Mouse (Mus musculus) stomach, embryonic 14.5 days (tissue): ENCODE results near the gene Gal3st2c. TPM values are rescaled to one million over a fixed set of nuclear protein-coding genes. Genes with fewer than 3 reads are reported as not detected.
A peak's percentile ranks its signal among the peaks of the same experiment; 100 is the strongest.
"Not testable (repeated sequence)": the region's sequence is repeated elsewhere in the genome, so short reads cannot be mapped to it uniquely, and the experiment has no call there.

Source experiments
- ATAC-seq: fragments of 200-750 bp; cut with Nextera tagmentation; 2 replicates; pipeline ENCODE4 v1.8.0; 2017; ENCODE audit warnings: low read depth, moderate TSS enrichment; ENCODE audit not compliant: insufficient number of reproducible peaks, insufficient read depth, low FRiP score
- H3K27ac ChIP-seq: fragments of 300-500 bp; sonication (generic); 2 replicates; pipeline ENCODE4 v1.5.1; 2014; ENCODE audit warnings: mild to moderate bottlenecking, low read length, moderate library complexity, mixed read lengths
- H3K27me3 ChIP-seq: fragments of 300-500 bp; sonication (generic); 2 replicates; pipeline ENCODE4 v1.6.1; 2014; ENCODE audit warnings: low read length, control low read depth, mixed read lengths; ENCODE audit not compliant: control insufficient read depth, insufficient read depth
- H3K36me3 ChIP-seq: fragments of 300-500 bp; sonication (generic); 2 replicates; pipeline ENCODE4 v1.6.1; 2014; ENCODE audit warnings: mild to moderate bottlenecking, control low read depth, low read length, moderate library complexity, mixed read lengths; ENCODE audit not compliant: control insufficient read depth, insufficient read depth
- H3K4me1 ChIP-seq: fragments of 300-500 bp; sonication (generic); 2 replicates; pipeline ENCODE4 v1.6.1; 2014; ENCODE audit warnings: low read length, control low read depth, mixed read lengths; ENCODE audit not compliant: control insufficient read depth, insufficient read depth
- H3K4me2 ChIP-seq: fragments of 300-500 bp; sonication (generic); replicated peaks from 2 replicates; pipeline ENCODE4 v1.6.1; 2014; ENCODE audit warnings: low read depth, low read length, control low read depth
- H3K4me3 ChIP-seq: fragments of 300-500 bp; sonication (generic); 2 replicates; pipeline ENCODE4 v1.5.1; 2014; ENCODE audit warnings: low read depth, low read length, control low read depth
- H3K9ac ChIP-seq: fragments of 300-500 bp; sonication (generic); replicated peaks from 2 replicates; pipeline ENCODE4 v1.6.1; 2014; ENCODE audit warnings: low read depth, mild to moderate bottlenecking, control low read depth, low read length, moderate library complexity, mixed read lengths
- H3K9me3 ChIP-seq: fragments of 300-500 bp; sonication (generic); 2 replicates; pipeline ENCODE4 v1.6.1; 2016; ENCODE audit warnings: low read depth, low read length, control low read depth; ENCODE audit not compliant: control insufficient read depth
- WGBS: fragments of 180-500 bp; shearing (Covaris S2); extraction: QIAGEN DNeasy Blood & Tissue Kit; methylation state at CpG from one replicate; pipeline ENCODE4 v1.1.7; 2014; 5-methylcytosine and 5-hydroxymethylcytosine counted together
- polyA plus RNA-seq: library from polyadenylated mRNA; unstranded; fragments of >200 nt; fragmentation: Nextera tagmentation; extraction: Ambion mirVana; gene quantifications from 2 replicates; pipeline ENCODE4 v1.2.1, GENCODE M21; 2014

Gal3st2c gene
- not detected in 2 replicates for polyA plus RNA-seq

DNA sequence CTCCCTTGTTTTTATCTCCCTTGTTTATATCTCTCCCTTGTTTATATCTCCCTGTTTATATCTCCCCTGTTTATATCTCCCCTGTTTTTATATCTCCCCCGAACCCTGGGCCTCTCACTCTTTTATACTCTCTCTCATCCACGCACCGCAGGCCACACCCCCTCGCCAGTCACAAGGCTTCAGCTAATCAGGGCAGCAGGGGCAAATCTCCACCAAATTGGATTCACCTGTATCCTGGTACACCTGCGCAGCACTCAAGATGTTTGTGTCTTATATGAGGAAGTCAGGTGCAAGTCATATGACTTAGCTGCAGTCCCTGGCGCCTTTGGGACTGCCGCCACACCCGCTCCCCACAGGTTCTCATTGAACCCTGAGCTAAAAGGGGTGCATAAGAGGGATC is at the start of gene Gal3st2c:
Gene Gal3st2c (plus strand): TSS at position 301 of the 400 bp plus-strand sequence.
- H3K4me3 ChIP-seq, H3K27me3 ChIP-seq, H3K4me1 ChIP-seq, H3K9ac ChIP-seq, H3K27ac ChIP-seq, H3K4me2 ChIP-seq, ATAC-seq, H3K9me3 ChIP-seq, H3K36me3 ChIP-seq: not testable (repeated sequence)
- 81% methylated on average over 7 of the region's 8 CpGs for WGBS

GRCm38 (mm10) chr1:93949087-93949486 is 41.2 kb upstream of the Gal3st2c start:
- no CpG with 5 or more reads among the region's 11 CpGs for WGBS
- H3K9ac ChIP-seq, H3K27ac ChIP-seq, H3K4me1 ChIP-seq, H3K4me3 ChIP-seq, H3K27me3 ChIP-seq, H3K36me3 ChIP-seq, H3K4me2 ChIP-seq, H3K9me3 ChIP-seq: not testable (repeated sequence)
- ATAC-seq, result peak; percentile 79; the same call in 1 of the 2 replicates

- not testable (repeated sequence) for H3K9ac ChIP-seq, H3K4me2 ChIP-seq, H3K4me3 ChIP-seq, H3K36me3 ChIP-seq, ATAC-seq, H3K27me3 ChIP-seq, H3K4me1 ChIP-seq, H3K9me3 ChIP-seq, H3K27ac ChIP-seq
- WGBS, result no CpG with 5 or more reads among the region's 1 CpGs
Measured at GRCm38 (mm10) chr1:93966489-93966888, 23.8 kb upstream of the Gal3st2c start.

GRCm38 (mm10) chr1:93970380-93970779 is 19.9 kb upstream of the Gal3st2c start:
- not testable (repeated sequence) for H3K4me1 ChIP-seq, H3K9ac ChIP-seq, H3K4me3 ChIP-seq, H3K4me2 ChIP-seq, H3K27ac ChIP-seq, H3K9me3 ChIP-seq, ATAC-seq, H3K36me3 ChIP-seq, H3K27me3 ChIP-seq
- WGBS, result 22% methylated on average over 1 of the region's 5 CpGs

GRCm38 (mm10) chr1:93970797-93971196 is 19.5 kb upstream of the Gal3st2c start:
- not testable (repeated sequence) for H3K4me3 ChIP-seq, H3K27me3 ChIP-seq, H3K4me2 ChIP-seq, H3K9me3 ChIP-seq, H3K4me1 ChIP-seq, H3K27ac ChIP-seq, H3K36me3 ChIP-seq, H3K9ac ChIP-seq, ATAC-seq
- WGBS, result no CpG with 5 or more reads among the region's 4 CpGs

- H3K9me3 ChIP-seq, H3K4me2 ChIP-seq, H3K9ac ChIP-seq, H3K4me1 ChIP-seq, H3K27me3 ChIP-seq, H3K36me3 ChIP-seq, H3K27ac ChIP-seq, H3K4me3 ChIP-seq, ATAC-seq: not testable (repeated sequence)
- no CpG with 5 or more reads among the region's 4 CpGs for WGBS
Measured at GRCm38 (mm10) chr1:93975764-93976163, 14.5 kb upstream of the Gal3st2c start.

DNA sequence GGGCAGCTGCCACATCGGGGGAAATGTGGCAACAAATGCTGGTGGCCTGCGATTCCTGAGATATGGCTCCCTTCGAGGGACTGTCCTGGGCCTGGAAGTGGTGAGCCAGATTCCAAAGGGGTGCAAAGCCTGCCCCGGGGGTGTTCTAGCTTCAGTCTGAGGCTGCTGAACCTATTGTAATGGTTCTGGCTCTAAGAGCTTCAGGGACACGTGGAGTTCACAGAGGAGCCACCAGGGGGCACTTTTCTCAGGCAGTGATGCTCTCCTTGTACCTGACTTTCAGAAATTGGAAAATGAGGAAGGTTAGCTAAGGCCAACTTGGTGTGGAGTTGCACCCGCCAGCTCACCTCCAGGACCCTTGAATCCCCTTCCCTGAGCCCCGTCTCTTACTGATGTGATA is 12.0 kb upstream of the Gal3st2c start:
- not testable (repeated sequence) for H3K27ac ChIP-seq, ATAC-seq, H3K27me3 ChIP-seq, H3K9ac ChIP-seq, H3K4me1 ChIP-seq, H3K4me2 ChIP-seq, H3K9me3 ChIP-seq, H3K4me3 ChIP-seq, H3K36me3 ChIP-seq
- WGBS, result no CpG with 5 or more reads among the region's 7 CpGs

- H3K9ac ChIP-seq, H3K9me3 ChIP-seq, H3K36me3 ChIP-seq, H3K4me2 ChIP-seq, ATAC-seq, H3K27me3 ChIP-seq, H3K27ac ChIP-seq, H3K4me1 ChIP-seq, H3K4me3 ChIP-seq: not testable (repeated sequence)
- WGBS, result no CpG with 5 or more reads among the region's 2 CpGs
Measured at GRCm38 (mm10) chr1:93980932-93981331, 9.4 kb upstream of the Gal3st2c start.

DNA sequence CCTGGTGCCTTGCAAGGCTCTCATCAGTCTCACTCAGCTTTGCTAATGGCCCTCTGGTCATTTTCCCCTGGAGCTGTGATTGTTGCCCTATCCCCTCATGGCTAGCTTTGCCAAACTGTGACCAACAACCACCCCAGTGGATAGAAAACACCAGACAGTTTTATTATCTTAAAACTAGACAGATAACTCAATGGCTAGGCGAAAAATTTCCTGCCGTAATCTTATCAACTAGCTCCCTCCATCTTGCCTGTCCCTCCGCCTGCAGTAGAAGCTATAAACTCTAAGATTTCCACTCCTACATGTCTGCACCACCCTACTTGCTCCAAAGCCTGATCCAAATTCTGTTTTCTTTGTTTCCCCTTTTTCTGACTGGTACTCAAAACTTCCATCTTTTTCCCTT is 4.1 kb upstream of the Gal3st2c start:
- H3K27ac ChIP-seq, result no peak overlapping the region
- no peak for ATAC-seq
- H3K4me2 ChIP-seq, result no peak overlapping the region
- no peaks in the 10 kb centered on the region for H3K4me1 ChIP-seq
- H3K4me3 ChIP-seq, result no peak overlapping the region
- no peaks in the 10 kb centered on the region for H3K9me3 ChIP-seq
- no peak overlapping the region for H3K9ac ChIP-seq
- no peaks in the 10 kb centered on the region for H3K27me3 ChIP-seq
- no peaks in the 10 kb centered on the region for H3K36me3 ChIP-seq
- 81% methylated on average over 3 of the region's 3 CpGs for WGBS
